Mouse (Mus musculus) lung, adult 2 months (tissue): ENCODE data around the gene Pptc7. TPM values are rescaled to one million over a fixed set of nuclear protein-coding genes. Genes with fewer than 3 reads are reported as not detected.
A peak's percentile ranks its signal among the peaks of the same experiment; 100 is the strongest.

ENCODE experiments used
- DNase-seq: peaks from one replicate; pipeline ENCODE4 v3.0.0; 2022
- H3K4me1 ChIP-seq: fragments of 200-500 bp; 2 replicates; pipeline ENCODE4 v1.6.1; 2011; ENCODE audit warnings: low read length; ENCODE audit not compliant: control insufficient read depth, insufficient read depth
- H3K4me3 ChIP-seq: fragments of 200-500 bp; replicated peaks from 2 replicates; pipeline ENCODE3; 2011; ENCODE audit warnings: low read depth, mild to moderate bottlenecking, control low read depth, low read length; ENCODE audit errors: extremely low read depth
- CTCF ChIP-seq: fragments of 200-500 bp; IDR thresholded peaks from 2 replicates; pipeline ENCODE4 v1.5.1; 2011; ENCODE audit warnings: mild to moderate bottlenecking, low read length, control low read depth; ENCODE audit not compliant: insufficient read depth
- POLR2A ChIP-seq: fragments of 200-500 bp; IDR thresholded peaks from 2 replicates; pipeline ENCODE4 v1.6.1; 2011; ENCODE audit warnings: low read depth, mild to moderate bottlenecking, control low read depth, low read length, borderline replicate concordance; ENCODE audit errors: extremely low read depth
- WGBS: fragments of 180-500 bp; shearing (Covaris S2); methylation state at CpG from one replicate; pipeline ENCODE4 v1.1.7; 2018; 5-methylcytosine and 5-hydroxymethylcytosine counted together
- polyA plus RNA-seq: library from polyadenylated mRNA; depleted of rRNA; stranded (reverse); fragments of >200 nt; gene quantifications from 2 replicates; pipeline ENCODE4 v1.2.3, GENCODE M21; 2012

Pptc7 gene
- polyA plus RNA-seq, 1 experiment, result 35.3 TPM

DNA sequence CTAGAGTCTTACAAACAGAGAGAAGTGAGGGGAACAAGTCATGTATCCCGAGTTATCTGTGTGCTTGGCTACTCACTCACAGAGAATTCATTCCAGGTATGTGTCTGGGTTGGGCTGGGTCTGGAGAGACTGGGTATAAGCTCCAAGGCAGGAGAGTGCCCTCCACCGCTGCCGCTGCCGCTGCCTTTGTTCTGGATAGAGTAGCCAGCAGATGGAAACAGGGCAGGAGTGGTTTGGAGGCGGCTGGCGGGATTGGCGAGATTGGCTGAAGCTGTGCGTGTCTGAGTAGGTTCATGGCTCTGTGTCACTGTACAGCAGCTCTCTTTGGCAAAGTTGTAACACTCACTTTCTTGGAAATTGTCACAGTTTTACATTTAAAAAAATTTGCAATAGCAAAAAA is 39.4 kb downstream of the Pptc7 start:
- H3K4me3 ChIP-seq, result no peak overlapping the region
- WGBS, result 76% methylated on average over 8 of the region's 8 CpGs
- TF ChIP-seq POLR2A (no peak), CTCF (no peak)
- DNase-seq, result no peak
- H3K4me1 ChIP-seq, result peaks cover 12% of the 10 kb centered on the region

DNA sequence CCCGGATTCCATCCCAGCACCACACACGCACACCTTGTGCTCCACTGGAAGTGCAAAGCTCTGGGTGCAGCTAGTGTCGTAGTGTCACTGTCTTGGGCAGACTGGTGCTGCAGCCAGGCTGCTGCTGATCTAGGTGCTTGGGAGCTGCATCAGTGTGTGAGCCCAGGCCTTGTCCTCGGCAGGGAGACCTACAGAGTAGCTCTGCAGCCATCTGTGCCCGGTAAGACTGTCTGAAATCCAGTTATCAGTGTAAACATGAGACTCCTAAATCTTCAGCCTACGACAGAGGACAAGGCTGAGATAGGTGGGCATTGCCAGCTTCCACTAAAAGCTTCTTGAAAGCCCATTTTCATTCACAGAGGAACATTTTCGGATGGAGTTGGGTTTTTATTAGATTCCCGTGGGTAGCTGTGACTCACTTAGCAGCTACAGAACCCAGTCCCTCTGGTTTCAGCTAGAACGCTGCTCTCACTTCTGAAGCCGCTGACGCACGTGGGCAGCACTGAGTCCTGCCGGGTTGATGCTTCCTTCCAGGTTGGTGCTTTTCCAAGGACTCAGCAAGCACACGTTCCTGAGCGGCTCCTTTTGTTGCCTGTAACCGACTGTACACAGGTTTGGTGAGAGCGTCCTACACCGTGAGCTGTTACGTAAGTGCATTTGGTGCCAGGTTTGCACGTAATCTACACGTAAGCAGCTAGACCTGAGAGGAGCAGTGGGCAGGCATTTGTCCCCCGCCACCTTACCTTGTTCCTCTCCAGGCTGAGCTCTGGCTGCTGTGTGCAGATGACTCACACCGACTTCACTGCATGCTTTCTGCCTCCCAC is 40.7 kb downstream of the Pptc7 start:
- Histone ChIP-seq H3K4me1 (peaks cover 10% of the 10 kb centered on the region), H3K4me3 (no peak overlapping the region)
- peak; percentile 58 for DNase-seq
- WGBS, result 73% methylated on average over 23 of the region's 23 CpGs
- no peak for TF ChIP-seq POLR2A
- TF ChIP-seq CTCF, result peak; percentile 43; the same call in 1 of the 2 replicates

DNA sequence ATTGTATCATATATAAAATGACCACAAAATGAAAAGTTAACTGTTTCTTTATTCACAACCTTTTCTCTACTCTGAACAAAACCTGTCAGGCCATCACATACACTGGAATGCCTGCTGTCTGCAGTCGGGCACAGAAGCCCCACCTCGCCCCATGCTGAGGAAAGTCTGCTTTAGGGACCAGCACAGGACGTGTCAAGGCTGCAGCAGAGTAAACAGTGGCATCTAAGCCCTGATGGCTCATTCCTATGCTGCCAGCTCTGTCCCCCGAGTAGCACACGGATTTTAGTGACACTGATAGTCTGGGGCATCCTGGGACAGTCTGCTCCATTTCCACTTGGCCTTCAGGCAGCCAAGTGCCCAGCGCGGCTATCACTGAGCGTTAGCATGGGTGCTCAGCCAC is 41.3 kb downstream of the Pptc7 start:
- WGBS, result 81% methylated on average over 8 of the region's 8 CpGs
- H3K4me3 ChIP-seq, result no peak overlapping the region
- no peak for TF ChIP-seq CTCF
- TF ChIP-seq POLR2A, result no peak
- peaks cover 4% of the 10 kb centered on the region for H3K4me1 ChIP-seq
- DNase-seq, result no peak

DNA sequence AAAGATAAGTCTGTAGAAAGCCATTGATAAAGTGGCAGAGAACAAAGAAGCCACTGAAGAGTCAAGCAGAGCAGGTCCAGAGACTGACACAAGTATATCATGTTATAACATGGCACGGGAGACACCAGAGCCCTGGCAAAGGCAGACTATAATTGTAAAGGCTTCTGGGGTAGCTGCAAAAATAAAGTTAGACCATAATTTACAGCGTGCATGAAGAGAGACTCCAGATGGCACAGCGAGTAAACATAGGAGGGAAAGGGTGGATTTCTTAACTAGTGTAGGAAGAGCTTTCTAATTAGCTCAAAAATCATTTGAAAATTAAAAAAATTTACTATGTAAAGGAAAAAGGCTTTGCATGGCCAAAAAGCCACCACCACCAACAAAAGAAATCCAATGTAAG is 43.1 kb downstream of the Pptc7 start:
- H3K4me1 ChIP-seq, result no peaks in the 10 kb centered on the region
- no peak for DNase-seq
- 78% methylated on average over 3 of the region's 3 CpGs for WGBS
- TF ChIP-seq POLR2A (no peak), CTCF (no peak)
- no peak overlapping the region for H3K4me3 ChIP-seq

- no peak for TF ChIP-seq POLR2A
- TF ChIP-seq CTCF, result no peak
- Histone ChIP-seq H3K4me3 (no peak overlapping the region), H3K4me1 (no peaks in the 10 kb centered on the region)
- 78% methylated on average over 4 of the region's 4 CpGs for WGBS
- DNase-seq, result no peak
Observed at GRCm38 (mm10) chr5:122330269-122330668, 46.1 kb downstream of the Pptc7 start.

GRCm38 (mm10) chr5:122334682-122335081 is 50.5 kb downstream of the Pptc7 start:
- no peak for DNase-seq
- Histone ChIP-seq H3K4me1 (no peaks in the 10 kb centered on the region), H3K4me3 (no peak overlapping the region)
- TF ChIP-seq POLR2A (no peak), CTCF (no peak)
- 62% methylated on average over 3 of the region's 3 CpGs for WGBS

DNA sequence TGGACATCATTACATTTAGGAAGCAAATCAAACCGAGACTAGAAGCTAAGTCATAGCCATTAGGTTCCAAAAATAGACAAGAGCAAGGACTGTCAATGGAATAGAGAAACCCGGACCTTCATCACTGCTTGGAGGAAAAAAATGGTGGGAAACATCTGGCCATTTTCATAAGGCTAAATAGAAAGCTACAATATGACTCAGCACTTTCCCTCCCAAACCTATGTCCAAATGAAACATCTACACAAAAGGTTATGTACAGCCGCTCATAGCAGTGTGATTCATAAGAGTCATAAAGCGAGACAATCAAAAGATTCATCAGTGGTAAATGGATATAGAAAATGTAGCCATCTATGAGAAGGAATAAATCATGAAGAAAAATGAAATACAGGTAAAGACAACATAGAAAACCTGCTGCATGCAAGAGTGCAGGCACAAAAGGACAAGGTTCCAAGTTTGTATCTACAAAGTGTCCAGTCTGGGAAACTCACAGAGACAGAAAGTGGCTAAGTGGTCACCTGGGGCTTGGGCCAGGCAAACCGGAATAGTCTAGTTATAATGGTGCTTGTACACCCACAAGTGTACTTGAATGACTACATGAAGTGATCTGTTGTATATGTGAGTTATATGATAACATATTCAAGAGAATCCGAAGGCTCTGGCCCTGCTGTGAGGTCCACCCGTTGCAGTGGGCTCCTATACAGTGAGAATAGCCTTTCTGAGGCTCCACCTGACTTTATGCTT is 52.6 kb downstream of the Pptc7 start:
- WGBS, result 75% methylated on average over 7 of the region's 7 CpGs
- no peak overlapping the region for H3K4me3 ChIP-seq
- no peaks in the 10 kb centered on the region for H3K4me1 ChIP-seq
- TF ChIP-seq POLR2A, result no peak
- no peak for TF ChIP-seq CTCF
- peak; percentile 18 for DNase-seq

- TF ChIP-seq POLR2A (no peak), CTCF (no peak)
- H3K4me1 ChIP-seq, result no peaks in the 10 kb centered on the region; the same call in 1 of the 2 replicates
- H3K4me3 ChIP-seq, result no peak overlapping the region
- WGBS, result 58% methylated on average over 1 of the region's 1 CpGs
- DNase-seq, result no peak
Observed at GRCm38 (mm10) chr5:122342874-122343273, 58.7 kb downstream of the Pptc7 start.

- WGBS, result 48% methylated on average over 7 of the region's 7 CpGs
- Histone ChIP-seq H3K4me1 (no peaks in the 10 kb centered on the region; the same call in 1 of the 2 replicates), H3K4me3 (no peak overlapping the region)
- TF ChIP-seq POLR2A (no peak), CTCF (no peak)
- DNase-seq, result no peak
Observed at GRCm38 (mm10) chr5:122343768-122344167, 59.6 kb downstream of the Pptc7 start.
